Mouse (Mus musculus): ENCODE data around the gene Efcab6.

GRCm38 (mm10) chr15:84052390-84052789, 12.8 kb downstream of the Efcab6 start:
- TF ChIP-seq POLR2A (IDR thresholded peaks at IDR 0.05; ENCODE audit: borderline replicate concordance, extremely low read depth, insufficient read depth, insufficient read length, poor library complexity, severe bottlenecking) (no peak), CTCF (IDR thresholded peaks at IDR 0.05; ENCODE audit: borderline replicate concordance, extremely low read depth, insufficient read depth, insufficient read length) (no peak)

Data from brain, embryonic 14.5 days (tissue).